Mouse (Mus musculus): ENCODE data around the gene Zfp952. TPM values are rescaled to one million over a fixed set of nuclear protein-coding genes. Genes with fewer than 3 reads are reported as not detected.

The Zfp952 gene
- total RNA-seq (2023) = 1 to 10 TPM; 7.1 to 7.4 TPM

GRCm38 (mm10) chr17:32992699-32993474, at the start of gene Zfp952:
Zfp952 (plus strand) TSS chr17:32993129.

DNA sequence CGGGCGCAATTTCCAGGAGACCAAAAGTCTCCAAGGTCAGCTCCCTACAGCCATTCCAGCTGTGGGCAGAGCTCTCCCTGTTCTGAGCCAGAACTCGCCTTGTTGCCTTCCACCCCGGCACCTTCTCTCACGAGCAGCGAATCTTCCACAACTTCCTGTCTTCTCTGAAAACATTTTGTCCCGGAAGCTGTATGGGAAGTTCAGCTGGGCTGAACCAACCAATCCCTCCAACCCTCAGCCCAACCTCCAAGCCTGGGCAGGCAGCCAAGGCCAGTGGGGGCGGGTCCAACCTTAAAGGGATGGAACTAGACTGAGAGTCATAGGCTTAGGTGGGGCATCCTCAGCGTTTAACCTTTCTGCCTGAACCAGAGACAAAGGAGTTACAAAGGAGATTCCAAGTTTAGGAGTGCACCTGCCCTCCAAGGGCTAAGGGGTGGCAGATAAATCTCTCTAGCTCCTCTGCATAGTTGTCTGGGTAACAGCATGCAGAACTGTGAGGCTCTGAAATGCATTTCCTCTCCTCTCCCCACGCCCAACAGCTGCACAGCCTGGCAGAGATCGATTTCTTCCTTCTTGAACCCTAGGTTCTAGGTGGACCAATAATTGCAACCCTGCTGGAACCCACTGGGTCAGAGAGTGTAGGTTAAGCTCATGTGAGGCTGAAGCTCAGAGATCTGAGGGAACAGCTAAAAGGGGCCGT, 45.6 kb upstream of the Zfp952 start, which contains the start of gene Cyp4f13:
Cyp4f13 (minus strand) TSS at position 188 of the 700 bp plus-strand sequence.

GRCm38 (mm10) chr17:32965623-32966290, 27.2 kb upstream of the Zfp952 start, which contains the start of gene Zfp472:
Zfp472 (plus strand) TSS chr17:32965814.

DNA sequence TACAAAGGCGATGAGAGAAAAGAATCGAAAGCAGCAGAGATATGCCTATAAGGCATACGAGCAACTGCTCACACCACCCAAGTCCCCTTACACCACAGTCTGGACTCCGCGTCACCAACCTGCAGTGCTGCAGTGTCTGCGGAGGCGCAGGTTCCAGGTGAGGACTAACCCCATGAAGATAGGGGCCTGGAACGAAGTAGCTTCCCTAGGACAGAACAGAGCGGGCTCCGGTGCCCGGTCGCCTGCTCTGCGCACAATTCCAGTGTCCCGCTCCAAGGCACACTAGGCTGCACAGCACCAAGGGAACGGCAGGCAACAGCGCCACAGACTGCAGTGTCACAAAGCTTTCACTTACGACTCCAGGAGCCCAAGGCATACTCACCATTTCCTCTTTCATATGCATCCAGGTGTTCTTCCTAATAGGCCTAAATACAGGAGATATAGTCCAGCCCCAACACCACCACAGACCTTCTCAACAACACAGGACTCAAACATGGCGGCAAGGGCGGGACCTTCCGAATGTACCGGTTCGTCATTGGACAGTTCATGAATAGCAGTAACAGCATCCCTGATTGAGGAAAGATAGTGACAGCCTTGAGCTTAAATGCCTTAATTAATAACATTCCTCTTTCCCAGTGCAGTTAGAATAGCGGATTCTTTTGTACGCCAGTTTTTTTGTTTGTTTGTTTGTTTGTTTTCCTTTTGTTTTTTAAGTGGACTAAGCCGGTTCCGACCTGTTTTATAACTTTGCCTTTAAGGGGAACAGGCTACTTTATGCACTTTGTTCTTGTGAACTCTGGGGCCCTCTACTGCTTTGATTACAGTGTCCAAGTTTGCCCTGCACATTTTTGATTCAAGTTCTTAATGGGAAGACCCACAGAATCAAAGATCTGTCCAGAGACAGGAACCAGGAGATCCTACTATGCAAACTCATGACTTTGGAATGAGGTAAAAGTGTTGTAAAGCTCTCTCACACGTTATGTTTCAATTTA, 40.3 kb downstream of the Zfp952 start, which contains the start of gene Zfp763:
Zfp763 (minus strand) TSS at position 503 of the 992 bp plus-strand sequence.

Other genes starting within 250 kb of the Zfp952 start
- gene Zfp871, start 204.8 kb upstream of the Zfp952 start, total RNA-seq (2023) = 10 to 100 TPM; 59.5 to 64.5 TPM
- gene Zfp811, start 183.2 kb upstream of the Zfp952 start, total RNA-seq (2023) = under 1 TPM; 0.37 to 0.73 TPM
- gene Zfp799, start 162.9 kb upstream of the Zfp952 start, total RNA-seq (2023) = 1 to 10 TPM; 4.4 to 4.8 TPM
- 1 to 10 TPM; 3.3 to 4.1 TPM for gene Zfp870, start 101.5 kb upstream of the Zfp952 start, total RNA-seq (2023)
- not detected for gene Cyp4f14, start 75.8 kb upstream of the Zfp952 start, total RNA-seq (2023)
- 10 to 100 TPM; 97.1 to 98.7 TPM for gene Cyp4f13, start 45.7 kb upstream of the Zfp952 start, total RNA-seq (2023)
- 1 to 10 TPM; 6.3 to 10.0 TPM for gene Zfp472, start 27.3 kb upstream of the Zfp952 start, total RNA-seq (2023)
- gene Zfp763, start 40.3 kb downstream of the Zfp952 start, total RNA-seq (2023) = 1 to 10 TPM in 1 of 2 experiments, under 1 TPM in 1; 0.73 to 2.8 TPM
- gene 4921501E09Rik, start 74.9 kb downstream of the Zfp952 start, total RNA-seq (2023) = not detected
- gene Zfp563, start 96.2 kb downstream of the Zfp952 start, total RNA-seq (2023) = 1 to 10 TPM; 2.6 to 2.7 TPM
- gene Morc2b, start 146.6 kb downstream of the Zfp952 start, total RNA-seq (2023) = not detected
- not detected for gene Olfr55, start 175.3 kb downstream of the Zfp952 start, total RNA-seq (2023)
- not detected for gene Olfr239, start 198.2 kb downstream of the Zfp952 start, total RNA-seq (2023)
- not detected for gene Olfr1564, start 228.6 kb downstream of the Zfp952 start, total RNA-seq (2023)

Measured in monocyte, adult 59 days (primary cell).